Mouse (Mus musculus): ENCODE data around the gene Zfp574. TPM values are rescaled to one million over a fixed set of nuclear protein-coding genes. Genes with fewer than 3 reads are reported as not detected.
A peak's percentile ranks its signal among the peaks of the same experiment; 100 is the strongest.

Gene Zfp574
- polyA plus RNA-seq, 1 experiment from 2014 or later, result 10.8 TPM

DNA sequence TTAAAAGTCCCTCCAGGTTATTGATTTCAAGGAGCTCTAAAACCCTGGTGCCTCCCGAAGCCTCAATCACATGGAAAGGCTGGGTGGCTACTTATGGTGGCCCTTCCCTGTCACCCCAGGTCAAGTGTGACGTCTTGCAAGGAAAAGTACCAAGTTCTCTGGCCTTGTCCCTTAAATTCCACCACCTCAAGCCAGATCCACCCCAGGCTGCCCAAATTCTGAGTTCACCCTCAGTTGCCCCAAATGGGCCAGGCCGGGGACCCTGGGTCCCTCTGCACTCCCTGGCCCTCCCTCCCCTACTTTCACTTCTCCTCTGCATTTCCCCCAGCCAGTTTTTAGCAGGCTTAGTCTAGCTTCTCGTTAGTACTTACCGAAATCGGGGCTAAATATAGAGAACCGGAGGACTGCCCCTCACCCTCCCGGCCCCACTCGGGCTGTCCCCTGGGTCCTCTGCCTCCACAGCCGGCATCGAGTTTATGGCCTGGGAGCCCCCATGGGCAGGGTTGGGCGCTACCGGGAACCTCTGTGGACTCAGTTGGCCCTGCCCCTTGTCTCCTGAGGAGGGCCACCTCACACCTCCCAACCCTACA, 57.1 kb downstream of the Zfp574 start:
- 38% methylated on average over 13 of the region's 13 CpGs for WGBS (ENCODE audit: insufficient replicate concordance)

GRCm38 (mm10) chr7:25130565-25130964, 58.2 kb downstream of the Zfp574 start:
- Histone ChIP-seq H3K27me3 (ENCODE audit: insufficient read depth, low read length) (peaks cover 35% of the 10 kb centered on the region), H3K4me3 (ENCODE audit: low read depth, low read length) (no peak overlapping the region), H3K36me3 (replicated peaks; ENCODE audit: insufficient read depth, low read length) (no peaks in the 10 kb centered on the region), H3K27ac (ENCODE audit: low read depth) (no peak overlapping the region), H3K4me1 (ENCODE audit: insufficient read depth) (peaks cover 9% of the 10 kb centered on the region; the same call in 1 of the 2 replicates), H3K9ac (replicated peaks) (no peak overlapping the region), H3K9me3 (ENCODE audit: low read length) (no peaks in the 10 kb centered on the region), H3K4me2 (ENCODE audit: low read depth, low read length) (peak overlapping the region; percentile 68; the same call in 1 of the 2 replicates)
- TF ChIP-seq CTCF (IDR thresholded peaks at IDR 0.05; ENCODE audit: low read depth) (no peak), EP300 (IDR thresholded peaks at IDR 0.05; ENCODE audit: low read depth) (no peak)
- no peak for DNase-seq
- no peak for ATAC-seq
- 66% methylated on average over 11 of the region's 11 CpGs for WGBS (ENCODE audit: insufficient replicate concordance)

More for the DNA sequence above, 57.1 kb downstream of the Zfp574 start:
- Histone ChIP-seq H3K9me3 (ENCODE audit: low read length) (no peaks in the 10 kb centered on the region), H3K4me3 (ENCODE audit: low read depth, low read length) (no peak overlapping the region), H3K4me1 (ENCODE audit: insufficient read depth) (peaks cover 9% of the 10 kb centered on the region; the same call in 1 of the 2 replicates), H3K4me2 (ENCODE audit: low read depth, low read length) (peak overlapping the region; percentile 39), H3K27me3 (ENCODE audit: insufficient read depth, low read length) (peaks cover 28% of the 10 kb centered on the region), H3K36me3 (replicated peaks; ENCODE audit: insufficient read depth, low read length) (no peaks in the 10 kb centered on the region), H3K9ac (replicated peaks) (no peak overlapping the region), H3K27ac (ENCODE audit: low read depth) (peak overlapping the region; percentile 62)
- TF ChIP-seq CTCF (IDR thresholded peaks at IDR 0.05; ENCODE audit: low read depth), result no peak
- ATAC-seq, result peak; percentile 28; the same call in 1 of the 2 replicates
- DNase-seq, result peak; percentile 57

GRCm38 (mm10) chr7:25131247-25131646, 58.9 kb downstream of the Zfp574 start:
- no peak overlapping the region for H3K9ac ChIP-seq (replicated peaks)
- H3K27me3 ChIP-seq (ENCODE audit: insufficient read depth, low read length), result peaks cover 37% of the 10 kb centered on the region
- no peaks in the 10 kb centered on the region for H3K9me3 ChIP-seq (ENCODE audit: low read length)
- WGBS (ENCODE audit: insufficient replicate concordance), result 73% methylated on average over 11 of the region's 11 CpGs
- no peaks in the 10 kb centered on the region for H3K36me3 ChIP-seq (replicated peaks; ENCODE audit: insufficient read depth, low read length)
- no peak for ATAC-seq
- peaks cover 9% of the 10 kb centered on the region; the same call in 1 of the 2 replicates for H3K4me1 ChIP-seq (ENCODE audit: insufficient read depth)
- H3K27ac ChIP-seq (ENCODE audit: low read depth), result no peak overlapping the region
- TF ChIP-seq CTCF (IDR thresholded peaks at IDR 0.05; ENCODE audit: low read depth) (no peak), EP300 (IDR thresholded peaks at IDR 0.05; ENCODE audit: low read depth) (no peak)
- no peak for DNase-seq
- H3K4me2 ChIP-seq (ENCODE audit: low read depth, low read length), result peak overlapping the region; percentile 68
- no peak overlapping the region for H3K4me3 ChIP-seq (ENCODE audit: low read depth, low read length)

- ATAC-seq (peak; percentile 22), DNase-seq (peak; percentile 60)
- WGBS (ENCODE audit: insufficient replicate concordance), result 3% methylated on average over 25 of the region's 25 CpGs
- Histone ChIP-seq H3K4me1 (ENCODE audit: insufficient read depth) (peaks cover 9% of the 10 kb centered on the region; the same call in 1 of the 2 replicates), H3K36me3 (replicated peaks; ENCODE audit: insufficient read depth, low read length) (no peaks in the 10 kb centered on the region), H3K27ac (ENCODE audit: low read depth) (no peak overlapping the region), H3K9ac (replicated peaks) (peak overlapping the region; percentile 16; the same call in 1 of the 2 replicates), H3K9me3 (ENCODE audit: low read length) (no peaks in the 10 kb centered on the region), H3K4me3 (ENCODE audit: low read depth, low read length) (peak overlapping the region; percentile 33), H3K4me2 (ENCODE audit: low read depth, low read length) (peak overlapping the region; percentile 68), H3K27me3 (ENCODE audit: insufficient read depth, low read length) (peaks cover 37% of the 10 kb centered on the region)
- TF ChIP-seq EP300 (IDR thresholded peaks at IDR 0.05; ENCODE audit: low read depth) (no peak), CTCF (IDR thresholded peaks at IDR 0.05; ENCODE audit: low read depth) (no peak)
Measured at GRCm38 (mm10) chr7:25132318-25132960, 60.1 kb downstream of the Zfp574 start.

Small RNA genes lying within 50 kb of the gene (microRNA-seq; reads per million reads assigned to microRNA genes)
- gene Mir6537, result not detected

Other genes starting within 250 kb of the Zfp574 start
- gene Gm9844, start 210.4 kb upstream of the Zfp574 start, polyA plus RNA-seq (2015; fragmentation: Nextera tagmentation; extraction: Ambion mirVana), result 1.6 and 2.7 TPM in 2 replicates
- not detected in 2 replicates for gene Lypd4, start 202.6 kb upstream of the Zfp574 start, polyA plus RNA-seq (2015; fragmentation: Nextera tagmentation; extraction: Ambion mirVana)
- gene Dmrtc2, start 202.5 kb upstream of the Zfp574 start, polyA plus RNA-seq (2015; fragmentation: Nextera tagmentation; extraction: Ambion mirVana), result not detected in 2 replicates
- gene Rps19, start 188.2 kb upstream of the Zfp574 start, polyA plus RNA-seq (2015; fragmentation: Nextera tagmentation; extraction: Ambion mirVana), result 1,140 and 1,164 TPM in 2 replicates
- gene Cd79a, start 175.2 kb upstream of the Zfp574 start, polyA plus RNA-seq (2015; fragmentation: Nextera tagmentation; extraction: Ambion mirVana), result 32.0 and 34.0 TPM in 2 replicates
- 30.2 and 30.4 TPM in 2 replicates for gene Arhgef1, start 169.7 kb upstream of the Zfp574 start, polyA plus RNA-seq (2015; fragmentation: Nextera tagmentation; extraction: Ambion mirVana)
- not detected in 2 replicates for gene Gm4881, start 128.1 kb upstream of the Zfp574 start, polyA plus RNA-seq (2015; fragmentation: Nextera tagmentation; extraction: Ambion mirVana)
- 88.2 and 92.7 TPM in 2 replicates for gene Rabac1, start 99.8 kb upstream of the Zfp574 start, polyA plus RNA-seq (2015; fragmentation: Nextera tagmentation; extraction: Ambion mirVana)
- gene Atp1a3, start 66.6 kb upstream of the Zfp574 start, polyA plus RNA-seq (2015; fragmentation: Nextera tagmentation; extraction: Ambion mirVana), result 0.85 and 1.2 TPM in 2 replicates
- gene Grik5, start 221 bp upstream of the Zfp574 start, polyA plus RNA-seq (2015; fragmentation: Nextera tagmentation; extraction: Ambion mirVana), result 0.69 and 0.76 TPM in 2 replicates
- gene Pou2f2, start 107.2 kb downstream of the Zfp574 start, polyA plus RNA-seq (2015; fragmentation: Nextera tagmentation; extraction: Ambion mirVana), result 2.0 and 2.9 TPM in 2 replicates
- gene Dedd2, start 148.0 kb downstream of the Zfp574 start, polyA plus RNA-seq (2015; fragmentation: Nextera tagmentation; extraction: Ambion mirVana), result 19.2 and 21.1 TPM in 2 replicates
- gene Zfp526, start 148.9 kb downstream of the Zfp574 start, polyA plus RNA-seq (2015; fragmentation: Nextera tagmentation; extraction: Ambion mirVana), result 1.0 and 1.2 TPM in 2 replicates
- gene Gsk3a, start 165.3 kb downstream of the Zfp574 start, polyA plus RNA-seq (2015; fragmentation: Nextera tagmentation; extraction: Ambion mirVana), result 4.3 and 5.1 TPM in 2 replicates
- 4.6 and 5.2 TPM in 2 replicates for gene Erf, start 178.2 kb downstream of the Zfp574 start, polyA plus RNA-seq (2015; fragmentation: Nextera tagmentation; extraction: Ambion mirVana)
- gene Cic, start 195.1 kb downstream of the Zfp574 start, polyA plus RNA-seq (2015; fragmentation: Nextera tagmentation; extraction: Ambion mirVana), result 8.9 and 9.7 TPM in 2 replicates
- gene Pafah1b3, start 225.4 kb downstream of the Zfp574 start, polyA plus RNA-seq (2015; fragmentation: Nextera tagmentation; extraction: Ambion mirVana), result 23.4 and 25.4 TPM in 2 replicates
- gene Prr19, start 228.8 kb downstream of the Zfp574 start, polyA plus RNA-seq (2015; fragmentation: Nextera tagmentation; extraction: Ambion mirVana), result not detected in 2 replicates
- gene Tmem145, start 233.5 kb downstream of the Zfp574 start, polyA plus RNA-seq (2015; fragmentation: Nextera tagmentation; extraction: Ambion mirVana), result not detected in 2 replicates
- gene Megf8, start 244.6 kb downstream of the Zfp574 start, polyA plus RNA-seq (2015; fragmentation: Nextera tagmentation; extraction: Ambion mirVana), result 0.58 and 0.81 TPM in 2 replicates